Comparison of ENCODE assay signal across 9 mouse cellular contexts in the genomic region with DNA sequence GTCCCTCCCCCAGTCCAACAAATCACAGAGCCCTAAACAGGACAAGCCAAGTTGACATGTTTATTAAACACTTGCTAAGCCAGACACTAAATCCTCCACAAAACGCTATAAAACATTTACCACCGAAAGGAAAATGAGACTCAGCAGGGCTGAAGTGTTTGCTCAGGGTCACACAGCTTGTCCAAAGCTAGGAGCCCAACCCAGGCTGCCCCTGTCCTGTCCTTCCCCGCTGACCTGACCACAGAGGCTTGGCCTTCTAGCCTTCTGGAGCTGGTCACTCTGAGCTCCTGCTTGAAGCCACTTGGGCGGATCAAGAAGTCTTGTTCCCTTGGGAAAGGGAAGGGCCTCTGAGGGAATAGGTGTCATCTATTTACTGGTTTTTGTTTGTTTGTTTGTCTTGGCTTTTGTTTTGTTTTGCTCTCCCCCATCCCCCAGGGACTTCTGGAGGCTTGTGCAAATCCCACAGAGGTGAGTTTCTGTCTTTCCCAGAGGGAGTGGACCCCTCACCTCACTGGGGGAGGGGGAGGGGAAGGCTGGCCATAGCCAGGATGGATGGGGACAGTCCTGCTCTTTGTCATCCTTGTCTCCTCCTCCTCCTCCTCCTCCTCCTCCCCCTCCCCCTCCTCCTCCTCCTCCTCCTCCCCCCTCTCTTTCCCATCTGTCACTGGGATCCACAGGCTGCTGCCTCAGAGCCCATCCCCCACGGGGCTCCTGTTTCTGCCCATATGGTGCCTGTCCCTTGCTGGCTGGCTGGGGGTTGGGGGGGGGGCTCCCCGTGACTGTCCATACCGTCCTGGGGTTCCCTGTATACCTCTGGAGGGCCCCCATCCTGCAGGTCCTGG. TPM values are rescaled to one million over a fixed set of nuclear protein-coding genes. Genes with fewer than 3 reads are reported as not detected.
DNase-seq lines count a peak whose midpoint lies in the region; ATAC-seq and TF ChIP-seq lines count a peak whose summit lies in the region.
"Had no signal": no experiment of that assay in that cellular context is flagged by ENCODE, and none has a peak within 500 bp of the region (broad histone marks: within the 10 kb centered on the region; RNA-seq: fewer than 3 reads in every experiment).

No protein-coding gene starts in this region.

- no peak overlapping the region for H3K4me3 ChIP-seq in midbrain, embryonic 11.5 days (ENCODE audit: low read depth, low read length)
- H3K4me3 ChIP-seq in midbrain, postnatal 0 days (ENCODE audit: low read depth, low read length): no peak overlapping the region
- no peak overlapping the region for H3K4me3 ChIP-seq in embryonic facial prominence, embryonic 12.5 days
- H3K4me3 ChIP-seq in intestine, embryonic 15.5 days (replicated peaks): peak overlapping the region; percentile 48; the same call in 1 of the 2 replicates
- H3K4me3 ChIP-seq in stomach, embryonic 14.5 days (ENCODE audit: low read depth, low read length): peak overlapping the region; percentile 17

- 17% methylated on average over 7 of the region's 7 CpGs for WGBS in midbrain, embryonic 11.5 days
- 26% methylated on average over 7 of the region's 7 CpGs for WGBS in midbrain, postnatal 0 days
- WGBS in embryonic facial prominence, embryonic 12.5 days: 24% methylated on average over 6 of the region's 7 CpGs
- 18% methylated on average over 7 of the region's 7 CpGs for WGBS in intestine, embryonic 15.5 days
- 14% methylated on average over 7 of the region's 7 CpGs for WGBS in stomach, embryonic 14.5 days

- peak; percentile 89 for DNase-seq in midbrain, embryonic 11.5 days (ENCODE audit: low spot score, missing footprints)
- no peak for DNase-seq in midbrain, postnatal 0 days (ENCODE audit: low spot score)
- DNase-seq in right cerebral cortex, adult 2 months (ENCODE audit: low spot score in 2 of 2): no peak
- no peak for DNase-seq in gastrocnemius, postnatal 36 days
- DNase-seq in right cerebral cortex, adult 18-20 months: no peak

- no peak for TF ChIP-seq CTCF in midbrain, postnatal 0 days (IDR thresholded peaks at IDR 0.05)

- peak overlapping the region; percentile 81 for H3K27ac ChIP-seq in midbrain, embryonic 11.5 days (ENCODE audit: low read depth, low read length)
- H3K27ac ChIP-seq in midbrain, postnatal 0 days (ENCODE audit: low read depth, low read length): no peak overlapping the region
- H3K27ac ChIP-seq in embryonic facial prominence, embryonic 12.5 days: peak overlapping the region; percentile 60; the same call in 1 of the 2 replicates
- H3K27ac ChIP-seq in intestine, embryonic 15.5 days: peak overlapping the region; percentile 91
- peak overlapping the region; percentile 90 for H3K27ac ChIP-seq in stomach, embryonic 14.5 days (ENCODE audit: low read length)
- H3K27ac ChIP-seq: macrophage had no signal

- no peak overlapping the region for H3K9ac ChIP-seq in midbrain, embryonic 11.5 days (ENCODE audit: low read length)
- H3K9ac ChIP-seq in midbrain, postnatal 0 days (replicated peaks; ENCODE audit: low read length, poor library complexity, severe bottlenecking): no peak overlapping the region
- no peak overlapping the region for H3K9ac ChIP-seq in embryonic facial prominence, embryonic 12.5 days
- H3K9ac ChIP-seq in intestine, embryonic 15.5 days: peak overlapping the region; percentile 38; the same call in 1 of the 2 replicates
- H3K9ac ChIP-seq in stomach, embryonic 14.5 days (replicated peaks; ENCODE audit: low read depth, low read length): no peak overlapping the region

- ATAC-seq in midbrain, embryonic 11.5 days (ENCODE audit: low FRiP score): peak; percentile 67
- ATAC-seq in midbrain, postnatal 0 days (ENCODE audit: low FRiP score): no peak
- ATAC-seq in embryonic facial prominence, embryonic 12.5 days (ENCODE audit: insufficient number of reproducible peaks, insufficient read depth, low FRiP score, low TSS enrichment): peak; percentile 30; the same call in 1 of the 2 replicates
- ATAC-seq in intestine, embryonic 15.5 days: no peak
- ATAC-seq in stomach, embryonic 14.5 days (ENCODE audit: insufficient number of reproducible peaks, insufficient read depth, low FRiP score, low read depth): peak; percentile 23; the same call in 1 of the 2 replicates

- peak overlapping the region; percentile 25 for H3K4me2 ChIP-seq in midbrain, embryonic 11.5 days
- no peak overlapping the region for H3K4me2 ChIP-seq in midbrain, postnatal 0 days (ENCODE audit: low read depth, low read length, poor library complexity, severe bottlenecking)
- H3K4me2 ChIP-seq in embryonic facial prominence, embryonic 12.5 days (replicated peaks): peak overlapping the region; percentile 3; the same call in 1 of the 2 replicates
- peak overlapping the region; percentile 93 for H3K4me2 ChIP-seq in intestine, embryonic 15.5 days (replicated peaks)
- H3K4me2 ChIP-seq in stomach, embryonic 14.5 days (replicated peaks; ENCODE audit: low read depth, low read length): peak overlapping the region; percentile 82

- intact Hi-C loops in gastrocnemius, postnatal 36 days (cut with DNase I): loop anchor here (2.0 to 10.0 kb wide), 2 partner anchors 47 to 307 kb away; partner anchors contain the start of genes Eif3k and Map4k1

- H3K36me3 ChIP-seq in midbrain, embryonic 11.5 days (ENCODE audit: control insufficient read depth, insufficient read depth, low read length): no peaks in the 10 kb centered on the region
- no peaks in the 10 kb centered on the region for H3K36me3 ChIP-seq in midbrain, postnatal 0 days (ENCODE audit: insufficient read depth, low read length)
- no peaks in the 10 kb centered on the region for H3K36me3 ChIP-seq in embryonic facial prominence, embryonic 12.5 days
- H3K36me3 ChIP-seq in intestine, embryonic 15.5 days: no peaks in the 10 kb centered on the region
- H3K36me3 ChIP-seq in stomach, embryonic 14.5 days (ENCODE audit: control insufficient read depth, insufficient read depth, low read length): no peaks in the 10 kb centered on the region

- peaks cover 31% of the 10 kb centered on the region for H3K4me1 ChIP-seq in midbrain, embryonic 11.5 days (ENCODE audit: control insufficient read depth, insufficient read depth, low read length)
- no peaks in the 10 kb centered on the region for H3K4me1 ChIP-seq in midbrain, postnatal 0 days (ENCODE audit: insufficient read depth, low read length)
- H3K4me1 ChIP-seq in embryonic facial prominence, embryonic 12.5 days: peaks cover 43% of the 10 kb centered on the region
- peaks cover 36% of the 10 kb centered on the region for H3K4me1 ChIP-seq in intestine, embryonic 15.5 days (replicated peaks)
- peaks cover 36% of the 10 kb centered on the region for H3K4me1 ChIP-seq in stomach, embryonic 14.5 days (ENCODE audit: control insufficient read depth, insufficient read depth, low read length)

- H3K27me3 ChIP-seq in midbrain, embryonic 11.5 days (ENCODE audit: control insufficient read depth, insufficient read depth, low read length): no peaks in the 10 kb centered on the region; the same call in 1 of the 2 replicates
- no peaks in the 10 kb centered on the region for H3K27me3 ChIP-seq in midbrain, postnatal 0 days (ENCODE audit: insufficient read depth, low read length)
- peaks cover 2% of the 10 kb centered on the region; the same call in 1 of the 2 replicates for H3K27me3 ChIP-seq in embryonic facial prominence, embryonic 12.5 days
- H3K27me3 ChIP-seq in intestine, embryonic 15.5 days (replicated peaks): no peaks in the 10 kb centered on the region
- no peaks in the 10 kb centered on the region for H3K27me3 ChIP-seq in stomach, embryonic 14.5 days (ENCODE audit: control insufficient read depth, insufficient read depth, low read length)

- no peaks in the 10 kb centered on the region for H3K9me3 ChIP-seq in midbrain, embryonic 11.5 days (ENCODE audit: control insufficient read depth, low read length)
- no peaks in the 10 kb centered on the region for H3K9me3 ChIP-seq in midbrain, postnatal 0 days (ENCODE audit: low read length)
- H3K9me3 ChIP-seq in embryonic facial prominence, embryonic 12.5 days: no peaks in the 10 kb centered on the region
- H3K9me3 ChIP-seq in intestine, embryonic 15.5 days: no peaks in the 10 kb centered on the region
- H3K9me3 ChIP-seq in stomach, embryonic 14.5 days (ENCODE audit: control insufficient read depth, low read depth, low read length): no peaks in the 10 kb centered on the region

RNA-seq across cellular contexts. Expression of gene Ppp1r14a, which starts 2.7 kb away (rescaled TPM):
- polyA plus RNA-seq in midbrain, embryonic 11.5 days (2014; fragmentation: Nextera tagmentation; extraction: Ambion mirVana): 21.6 and 21.8 TPM in 2 replicates
- 1.3 TPM in 2 replicates for total RNA-seq in midbrain, postnatal 0 days (2014; rRNA removed)
- 1.4 and 1.7 TPM in 2 replicates for polyA plus RNA-seq in midbrain, postnatal 0 days (2015; fragmentation: Nextera tagmentation; extraction: Ambion mirVana)
- polyA plus RNA-seq in embryonic facial prominence, embryonic 12.5 days (2016; fragmentation: Nextera tagmentation; extraction: Ambion mirVana): 17.1 and 19.6 TPM in 2 replicates
- 44.3 and 50.7 TPM in 2 replicates for polyA plus RNA-seq in intestine, embryonic 15.5 days (2015; fragmentation: Nextera tagmentation; extraction: Ambion mirVana)
- polyA plus RNA-seq in stomach, embryonic 14.5 days (2014; fragmentation: Nextera tagmentation; extraction: Ambion mirVana): 47.4 and 51.3 TPM in 2 replicates
- 1 to 10 TPM; 3.3 to 3.5 TPM for total RNA-seq in gastrocnemius, postnatal 36 days (2021)
- polyA plus RNA-seq: macrophage had no signal

RNA-seq across cellular contexts. Expression of gene Spint2, which starts 10.1 kb away (rescaled TPM):
- polyA plus RNA-seq in midbrain, embryonic 11.5 days (2014; fragmentation: Nextera tagmentation; extraction: Ambion mirVana): 16.5 and 18.3 TPM in 2 replicates
- total RNA-seq in midbrain, postnatal 0 days (2014; rRNA removed): 46.6 and 47.7 TPM in 2 replicates
- 148 and 153 TPM in 2 replicates for polyA plus RNA-seq in midbrain, postnatal 0 days (2015; fragmentation: Nextera tagmentation; extraction: Ambion mirVana)
- 94.0 and 104 TPM in 2 replicates for polyA plus RNA-seq in embryonic facial prominence, embryonic 12.5 days (2016; fragmentation: Nextera tagmentation; extraction: Ambion mirVana)
- polyA plus RNA-seq in intestine, embryonic 15.5 days (2015; fragmentation: Nextera tagmentation; extraction: Ambion mirVana): 633 and 716 TPM in 2 replicates
- polyA plus RNA-seq in stomach, embryonic 14.5 days (2014; fragmentation: Nextera tagmentation; extraction: Ambion mirVana): 386 and 405 TPM in 2 replicates
- total RNA-seq in gastrocnemius, postnatal 36 days (2021): 1 to 10 TPM; 4.1 to 4.5 TPM

RNA-seq across cellular contexts. Expression of gene Dpf1, which starts 11.9 kb away (rescaled TPM):
- polyA plus RNA-seq in midbrain, embryonic 11.5 days (2014; fragmentation: Nextera tagmentation; extraction: Ambion mirVana): 59.9 and 62.9 TPM in 2 replicates
- 192 and 197 TPM in 2 replicates for total RNA-seq in midbrain, postnatal 0 days (2014; rRNA removed)
- polyA plus RNA-seq in midbrain, postnatal 0 days (2015; fragmentation: Nextera tagmentation; extraction: Ambion mirVana): 160 and 162 TPM in 2 replicates
- 25.7 and 27.9 TPM in 2 replicates for polyA plus RNA-seq in embryonic facial prominence, embryonic 12.5 days (2016; fragmentation: Nextera tagmentation; extraction: Ambion mirVana)
- polyA plus RNA-seq in intestine, embryonic 15.5 days (2015; fragmentation: Nextera tagmentation; extraction: Ambion mirVana): 6.7 and 6.8 TPM in 2 replicates
- 6.0 and 11.0 TPM in 2 replicates for polyA plus RNA-seq in stomach, embryonic 14.5 days (2014; fragmentation: Nextera tagmentation; extraction: Ambion mirVana)
- total RNA-seq in gastrocnemius, postnatal 36 days (2021): 1 to 10 TPM; 1.9 to 2.3 TPM

RNA-seq across cellular contexts. Expression of gene 2200002D01Rik, which starts 43.6 kb away (rescaled TPM):
- polyA plus RNA-seq in midbrain, embryonic 11.5 days (2014; fragmentation: Nextera tagmentation; extraction: Ambion mirVana): 2.4 and 2.7 TPM in 2 replicates
- 0.52 TPM in 1 of 2 replicates, not detected in the other for total RNA-seq in midbrain, postnatal 0 days (2014; rRNA removed)
- 1.2 and 2.0 TPM in 2 replicates for polyA plus RNA-seq in midbrain, postnatal 0 days (2015; fragmentation: Nextera tagmentation; extraction: Ambion mirVana)
- polyA plus RNA-seq in embryonic facial prominence, embryonic 12.5 days (2016; fragmentation: Nextera tagmentation; extraction: Ambion mirVana): 1.9 and 2.6 TPM in 2 replicates
- 178 and 182 TPM in 2 replicates for polyA plus RNA-seq in intestine, embryonic 15.5 days (2015; fragmentation: Nextera tagmentation; extraction: Ambion mirVana)
- polyA plus RNA-seq in stomach, embryonic 14.5 days (2014; fragmentation: Nextera tagmentation; extraction: Ambion mirVana): 35.0 and 36.6 TPM in 2 replicates
- under 1 TPM; 0.28 to 0.86 TPM for total RNA-seq in gastrocnemius, postnatal 36 days (2021)
- polyA plus RNA-seq: macrophage had no signal

RNA-seq across cellular contexts. Expression of gene Yif1b, which starts 53.7 kb away (rescaled TPM):
- polyA plus RNA-seq in midbrain, embryonic 11.5 days (2014; fragmentation: Nextera tagmentation; extraction: Ambion mirVana): 77.1 and 81.5 TPM in 2 replicates
- 121 and 127 TPM in 2 replicates for total RNA-seq in midbrain, postnatal 0 days (2014; rRNA removed)
- 122 and 140 TPM in 2 replicates for polyA plus RNA-seq in midbrain, postnatal 0 days (2015; fragmentation: Nextera tagmentation; extraction: Ambion mirVana)
- 100 and 104 TPM in 2 replicates for polyA plus RNA-seq in embryonic facial prominence, embryonic 12.5 days (2016; fragmentation: Nextera tagmentation; extraction: Ambion mirVana)
- 77.7 and 86.6 TPM in 2 replicates for polyA plus RNA-seq in intestine, embryonic 15.5 days (2015; fragmentation: Nextera tagmentation; extraction: Ambion mirVana)
- polyA plus RNA-seq in stomach, embryonic 14.5 days (2014; fragmentation: Nextera tagmentation; extraction: Ambion mirVana): 93.4 and 100.0 TPM in 2 replicates
- total RNA-seq in gastrocnemius, postnatal 36 days (2021): 10 to 100 TPM; 36.0 to 41.1 TPM

Comparison
In these comparisons a context has a peak if more than half of its experiments do, and no peak if none do; other contexts are left out.
1. ATAC-seq: peak in midbrain, embryonic 11.5 days (single experiment), embryonic facial prominence, embryonic 12.5 days (single experiment) and stomach, embryonic 14.5 days (single experiment); none in midbrain, postnatal 0 days (single experiment) and intestine, embryonic 15.5 days (single experiment).
2. H3K4me3 ChIP-seq: peak in intestine, embryonic 15.5 days (single experiment) and stomach, embryonic 14.5 days (single experiment); none in midbrain, embryonic 11.5 days (single experiment), midbrain, postnatal 0 days (single experiment) and embryonic facial prominence, embryonic 12.5 days (single experiment).